Mouse (Mus musculus): ENCODE measurements around the gene Ndufa6. TPM values are rescaled to one million over a fixed set of nuclear protein-coding genes. Genes with fewer than 3 reads are reported as not detected.

Gene Ndufa6
- polyA plus RNA-seq, 1 experiment from 2014 or later = 256 TPM

DNA sequence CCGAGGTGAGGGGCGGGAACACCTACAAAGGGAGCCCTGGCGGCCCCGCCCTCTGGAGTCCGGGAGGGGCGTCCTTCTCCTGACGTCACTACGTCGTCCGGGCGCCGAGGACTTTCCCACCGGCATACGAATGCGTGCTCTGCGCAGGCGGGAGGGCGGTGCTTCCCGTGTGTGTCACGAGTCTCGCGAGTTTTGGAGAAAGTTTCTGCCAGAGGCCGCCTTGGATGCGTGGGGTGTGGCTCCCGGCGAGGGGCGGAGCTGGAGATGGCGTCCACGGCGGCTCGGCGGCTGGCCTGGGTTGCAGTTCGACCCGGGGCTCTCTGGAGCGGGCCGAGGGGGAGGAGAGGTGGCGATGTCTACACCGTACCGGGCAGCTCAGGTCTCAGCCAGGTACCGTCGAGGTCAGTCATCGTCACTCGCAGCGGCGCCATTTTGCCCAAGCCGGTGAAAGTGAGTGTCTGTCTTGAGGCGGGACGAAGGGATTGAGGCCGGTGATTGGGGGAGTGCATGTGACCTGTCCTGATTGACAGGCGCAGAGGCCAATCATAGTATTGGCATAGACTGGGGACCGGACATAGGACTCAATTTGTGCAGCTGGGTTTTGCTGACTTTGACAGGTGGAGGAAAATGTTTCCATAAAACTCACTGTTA lies 8.2 kb downstream of the Ndufa6 start:
- Histone ChIP-seq H3K27me3 (replicated peaks; ENCODE audit: low read depth, poor library complexity, severe bottlenecking) (peaks cover 15% of the 10 kb centered on the region), H3K4me3 (peak overlapping the region; percentile 80), H3K36me3 (replicated peaks) (peaks cover 36% of the 10 kb centered on the region), H3K27ac (replicated peaks) (peak overlapping the region; percentile 96), H3K4me1 (peaks cover 24% of the 10 kb centered on the region), H3K9me3 (no peaks in the 10 kb centered on the region)
- under 1% methylated on average over 51 of the region's 51 CpGs for WGBS
- DNase-seq (ENCODE audit: low spot score) = peak; percentile 97

- H3K27ac ChIP-seq (replicated peaks) = no peak overlapping the region; the same call in 1 of the 2 replicates
- WGBS = 89% methylated on average over 6 of the region's 6 CpGs
- peaks cover 24% of the 10 kb centered on the region for H3K27me3 ChIP-seq (replicated peaks; ENCODE audit: low read depth, poor library complexity, severe bottlenecking)
- H3K9me3 ChIP-seq = no peaks in the 10 kb centered on the region
- DNase-seq (ENCODE audit: low spot score) = no peak
- peaks cover 27% of the 10 kb centered on the region for H3K36me3 ChIP-seq (replicated peaks)
- H3K4me3 ChIP-seq = no peak overlapping the region
- H3K4me1 ChIP-seq = peaks cover 33% of the 10 kb centered on the region
These were observed 9.2 kb downstream of the Ndufa6 start for GRCm38 (mm10) chr15:82344971-82345370.

GRCm38 (mm10) chr15:82343368-82344287 lies 10.5 kb downstream of the Ndufa6 start:
- peak overlapping the region; percentile 41 for H3K27ac ChIP-seq (replicated peaks)
- H3K4me1 ChIP-seq = peaks cover 45% of the 10 kb centered on the region
- H3K9me3 ChIP-seq = no peaks in the 10 kb centered on the region
- no peak overlapping the region for H3K4me3 ChIP-seq
- peaks cover 31% of the 10 kb centered on the region for H3K27me3 ChIP-seq (replicated peaks; ENCODE audit: low read depth, poor library complexity, severe bottlenecking)
- WGBS = 93% methylated on average over 27 of the region's 27 CpGs
- DNase-seq (ENCODE audit: low spot score) = no peak
- H3K36me3 ChIP-seq (replicated peaks) = peaks cover 13% of the 10 kb centered on the region

DNA sequence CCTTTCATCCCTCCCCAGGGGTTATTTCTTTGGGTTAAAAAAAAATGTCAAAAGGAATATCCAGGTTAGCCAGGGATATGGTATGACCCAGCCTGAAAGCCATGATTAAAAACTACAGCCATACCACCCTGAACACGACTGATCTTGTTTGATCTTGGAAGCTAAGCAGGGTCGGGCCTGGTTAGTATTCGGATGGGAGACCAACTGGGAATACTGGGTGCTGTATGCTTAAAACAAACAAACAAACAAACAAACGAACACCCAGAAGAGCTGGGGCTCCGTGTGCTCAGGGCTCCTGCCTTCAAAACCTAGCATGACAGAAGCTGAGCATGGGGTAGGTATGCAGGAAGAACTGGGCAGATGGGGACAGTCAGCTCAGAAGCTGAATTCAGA lies 11.6 kb downstream of the Ndufa6 start:
- H3K27me3 ChIP-seq (replicated peaks; ENCODE audit: low read depth, poor library complexity, severe bottlenecking) = peaks cover 31% of the 10 kb centered on the region
- H3K4me3 ChIP-seq = no peak overlapping the region; the same call in 1 of the 2 replicates
- 0 out of 2 replicates have a peak, but pooled peaks cover 3% of the 10 kb centered on the region for H3K36me3 ChIP-seq (replicated peaks)
- 74% methylated on average over 5 of the region's 5 CpGs for WGBS
- no peaks in the 10 kb centered on the region for H3K9me3 ChIP-seq
- H3K4me1 ChIP-seq = peaks cover 55% of the 10 kb centered on the region
- no peak overlapping the region for H3K27ac ChIP-seq (replicated peaks)
- DNase-seq (ENCODE audit: low spot score) = no peak

GRCm38 (mm10) chr15:82341675-82342542 lies 12.2 kb downstream of the Ndufa6 start:
- H3K4me3 ChIP-seq = peak overlapping the region; percentile 59
- H3K9me3 ChIP-seq = no peaks in the 10 kb centered on the region
- H3K4me1 ChIP-seq = peaks cover 55% of the 10 kb centered on the region
- peaks cover 1% of the 10 kb centered on the region; the same call in 1 of the 2 replicates for H3K36me3 ChIP-seq (replicated peaks)
- H3K27ac ChIP-seq (replicated peaks) = peak overlapping the region; percentile 87
- WGBS = 66% methylated on average over 15 of the region's 15 CpGs
- peaks cover 31% of the 10 kb centered on the region for H3K27me3 ChIP-seq (replicated peaks; ENCODE audit: low read depth, poor library complexity, severe bottlenecking)
- no peak for DNase-seq (ENCODE audit: low spot score)

DNA sequence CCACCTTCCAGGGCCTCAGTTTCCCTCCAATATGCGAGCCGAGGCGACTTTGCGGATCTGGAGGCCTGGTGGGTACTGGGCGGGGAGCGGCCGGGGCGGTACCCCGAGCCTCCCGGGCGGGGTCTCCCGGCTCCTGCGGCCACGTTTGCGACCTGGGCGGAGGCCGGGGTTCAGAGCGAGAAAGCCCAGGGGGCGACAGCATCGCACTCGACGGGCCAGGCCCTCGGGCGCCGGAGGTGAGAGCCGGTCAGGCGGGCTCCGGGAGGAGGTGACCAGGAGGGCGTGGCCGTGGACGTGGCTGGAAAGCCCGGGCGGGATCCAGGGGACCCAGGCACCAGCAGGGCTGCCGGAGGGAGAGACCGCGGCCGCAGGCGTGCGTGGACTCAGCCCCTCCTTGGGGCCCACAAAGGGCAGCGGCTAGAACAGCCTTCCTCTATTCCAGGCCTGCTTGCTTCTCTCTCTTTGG lies 13.1 kb downstream of the Ndufa6 start:
- peak; percentile 70 for DNase-seq (ENCODE audit: low spot score)
- peak overlapping the region; percentile 87 for H3K27ac ChIP-seq (replicated peaks)
- H3K9me3 ChIP-seq = no peaks in the 10 kb centered on the region
- H3K27me3 ChIP-seq (replicated peaks; ENCODE audit: low read depth, poor library complexity, severe bottlenecking) = peaks cover 31% of the 10 kb centered on the region
- H3K4me3 ChIP-seq = peak overlapping the region; percentile 59
- H3K4me1 ChIP-seq = peaks cover 58% of the 10 kb centered on the region
- WGBS = 1% methylated on average over 40 of the region's 40 CpGs
- H3K36me3 ChIP-seq (replicated peaks) = peaks cover 10% of the 10 kb centered on the region

DNA sequence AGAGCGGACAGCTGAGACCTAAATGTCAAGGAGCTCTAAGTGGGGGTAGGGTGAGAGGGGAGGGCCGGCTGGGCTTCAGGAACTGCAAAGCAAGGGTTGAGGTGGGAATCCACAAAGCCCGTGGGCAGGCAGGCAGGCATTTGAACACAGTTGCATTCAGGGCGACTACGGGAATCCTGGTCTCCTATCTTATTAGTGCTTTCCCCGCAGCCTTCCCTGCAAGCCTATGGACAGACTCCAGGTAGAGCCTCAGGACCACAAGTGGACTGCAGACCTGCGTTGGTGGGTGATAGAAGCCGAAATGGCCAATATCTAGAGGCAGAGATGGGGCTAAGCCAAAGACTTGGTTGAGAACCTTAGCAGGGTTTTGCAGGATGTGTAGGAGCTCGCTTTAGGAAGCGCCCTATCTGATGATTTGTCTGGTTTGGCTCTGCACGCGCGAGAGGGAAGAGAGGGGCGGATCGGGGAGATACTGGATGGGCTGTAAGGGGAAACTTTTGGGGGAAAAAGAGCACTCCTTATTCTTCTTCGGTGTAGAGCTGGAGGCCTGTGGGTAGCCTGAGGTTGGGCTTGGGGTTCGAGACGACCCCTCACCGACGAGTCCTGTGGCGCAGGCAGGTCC lies 13.6 kb downstream of the Ndufa6 start:
- peaks cover 59% of the 10 kb centered on the region for H3K4me1 ChIP-seq
- peak; percentile 32 for DNase-seq (ENCODE audit: low spot score)
- peak overlapping the region; percentile 59 for H3K4me3 ChIP-seq
- H3K27me3 ChIP-seq (replicated peaks; ENCODE audit: low read depth, poor library complexity, severe bottlenecking) = peaks cover 31% of the 10 kb centered on the region
- peak overlapping the region; percentile 87 for H3K27ac ChIP-seq (replicated peaks)
- 33% methylated on average over 21 of the region's 21 CpGs for WGBS
- no peaks in the 10 kb centered on the region for H3K9me3 ChIP-seq
- H3K36me3 ChIP-seq (replicated peaks) = peaks cover 15% of the 10 kb centered on the region

DNA sequence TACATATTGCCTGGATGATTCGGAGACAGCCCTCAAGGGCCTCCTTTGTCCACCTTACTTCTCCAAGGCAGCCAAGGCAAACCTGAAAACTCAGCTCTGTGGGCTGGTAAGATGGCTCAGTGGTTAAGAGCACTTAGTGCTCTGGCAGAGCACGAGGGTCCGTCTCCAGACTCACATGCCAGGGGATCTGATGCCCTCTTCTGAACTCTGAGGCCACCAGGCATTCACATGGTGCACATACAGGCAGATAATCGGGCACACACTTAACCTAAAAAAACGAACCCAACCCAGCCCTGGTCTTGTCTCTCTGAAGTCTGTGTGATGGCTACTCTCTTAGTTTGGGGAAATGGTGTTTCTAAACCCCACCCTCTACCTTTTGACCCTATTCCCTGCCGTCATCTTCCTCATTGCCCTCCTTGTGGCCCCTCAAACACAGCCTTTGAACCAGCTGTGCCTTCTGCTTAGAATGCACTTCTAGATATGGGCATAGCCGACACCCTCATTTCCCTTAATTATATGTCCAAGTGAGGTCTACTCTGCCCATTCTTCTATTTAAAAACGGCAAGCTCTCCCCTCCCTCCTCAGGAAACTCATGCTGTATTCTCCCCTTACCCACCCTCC lies 14.4 kb downstream of the Ndufa6 start:
- H3K36me3 ChIP-seq (replicated peaks) = peaks cover 23% of the 10 kb centered on the region
- peak overlapping the region; percentile 67; the same call in 1 of the 2 replicates for H3K4me3 ChIP-seq
- H3K4me1 ChIP-seq = peaks cover 59% of the 10 kb centered on the region
- DNase-seq (ENCODE audit: low spot score) = no peak
- H3K27me3 ChIP-seq (replicated peaks; ENCODE audit: low read depth, poor library complexity, severe bottlenecking) = peaks cover 31% of the 10 kb centered on the region
- H3K27ac ChIP-seq (replicated peaks) = peak overlapping the region; percentile 87; the same call in 1 of the 2 replicates
- WGBS = 73% methylated on average over 8 of the region's 8 CpGs
- no peaks in the 10 kb centered on the region for H3K9me3 ChIP-seq

DNA sequence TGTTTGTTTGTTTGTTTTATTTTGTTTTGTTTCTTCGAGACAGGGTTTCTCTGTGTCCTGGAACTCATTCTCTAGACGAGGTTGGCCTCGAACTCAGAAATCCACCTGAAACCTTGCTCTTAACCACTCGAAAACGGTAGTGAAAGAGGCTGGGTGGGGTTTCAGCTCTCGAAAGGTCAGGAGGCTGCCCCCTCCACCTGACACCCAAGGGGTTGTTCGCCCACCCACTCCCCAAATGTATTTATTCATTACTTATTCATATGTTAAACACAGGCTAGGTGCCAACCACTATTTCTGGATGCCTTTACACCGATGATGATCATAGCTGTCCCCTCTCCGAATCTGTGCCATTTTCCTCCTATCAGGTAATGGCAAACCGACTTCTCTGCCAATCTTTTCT lies 15.0 kb downstream of the Ndufa6 start:
- Histone ChIP-seq H3K4me1 (peaks cover 59% of the 10 kb centered on the region), H3K27ac (replicated peaks) (peak overlapping the region; percentile 85), H3K27me3 (replicated peaks; ENCODE audit: low read depth, poor library complexity, severe bottlenecking) (peaks cover 31% of the 10 kb centered on the region), H3K4me3 (peak overlapping the region; percentile 67), H3K36me3 (replicated peaks) (peaks cover 29% of the 10 kb centered on the region), H3K9me3 (no peaks in the 10 kb centered on the region)
- no peak for DNase-seq (ENCODE audit: low spot score)
- 60% methylated on average over 10 of the region's 10 CpGs for WGBS

- Histone ChIP-seq H3K27ac (replicated peaks) (peak within 1 kb of the TSS; percentile 85), H3K4me3 (peak within 1 kb of the TSS; percentile 67), H3K27me3 (replicated peaks; ENCODE audit: low read depth, poor library complexity, severe bottlenecking) (peaks cover 31% of the 10 kb centered on the region), H3K9me3 (no peaks in the 10 kb centered on the region), H3K36me3 (replicated peaks) (peaks cover 33% of the 10 kb centered on the region), H3K4me1 (peaks cover 59% of the 10 kb centered on the region)
- DNase-seq (ENCODE audit: low spot score) = peak; percentile 97
- under 1% methylated on average over 41 of the region's 41 CpGs for WGBS
These were observed 15.5 kb downstream of the Ndufa6 start, which contains the start of the genes Naga, Pheta2 and Smdt1 for GRCm38 (mm10) chr15:82338593-82339112. Naga (minus strand) TSS chr15:82338925. Pheta2 (plus strand) TSS chr15:82338942. Smdt1 (plus strand) TSS chr15:82338959.

GRCm38 (mm10) chr15:82337875-82338274 lies 16.2 kb downstream of the Ndufa6 start:
- peak overlapping the region; percentile 85 for H3K27ac ChIP-seq (replicated peaks)

More at GRCm38 (mm10) chr15:82337875-82338274, 16.2 kb downstream of the Ndufa6 start:
- Histone ChIP-seq H3K4me1 (peaks cover 59% of the 10 kb centered on the region), H3K36me3 (replicated peaks) (peaks cover 37% of the 10 kb centered on the region), H3K4me3 (peak overlapping the region; percentile 67), H3K9me3 (no peaks in the 10 kb centered on the region), H3K27me3 (replicated peaks; ENCODE audit: low read depth, poor library complexity, severe bottlenecking) (peaks cover 31% of the 10 kb centered on the region)
- WGBS = 52% methylated on average over 4 of the region's 4 CpGs
- DNase-seq (ENCODE audit: low spot score) = no peak

Measured in embryonic facial prominence, embryonic 10.5 days (tissue).